Mouse (Mus musculus): ENCODE data around the gene Cpne7.

The Cpne7 gene

GRCm38 (mm10) chr8:123181391-123181790 is 64.2 kb downstream of the Cpne7 start:
- DNase-seq (ENCODE audit: extremely low read depth, insufficient read length, low spot score), result no peak
